Mouse (Mus musculus) G1E (cell line): ENCODE measurements around the gene Skap1. TPM values are rescaled to one million over a fixed set of nuclear protein-coding genes. Genes with fewer than 3 reads are reported as not detected.

ENCODE experiments used
- ATAC-seq: 2 replicates; pipeline ENCODE4 v1.8.0; 2016; ENCODE audit warnings: mild to moderate bottlenecking; ENCODE audit not compliant: insufficient number of reproducible peaks, poor library complexity, low FRiP score, severe bottlenecking; ENCODE audit errors: extremely low read depth
- DNase-seq: peaks from one replicate; pipeline ENCODE4 v3.0.0; 2012; ENCODE audit warnings: low spot score
- H3K27me3 ChIP-seq: 2 replicates; pipeline ENCODE4 v1.6.1; 2012; ENCODE audit warnings: mild to moderate bottlenecking, low read length, inconsistent platforms; ENCODE audit not compliant: insufficient read depth
- H3K36me3 ChIP-seq: replicated peaks from 2 replicates; pipeline ENCODE3; 2012; ENCODE audit warnings: mild to moderate bottlenecking, inconsistent platforms
- H3K4me1 ChIP-seq: 2 replicates; pipeline ENCODE4 v1.6.1; 2012; ENCODE audit warnings: low read depth, low read length, inconsistent platforms, mixed read lengths; ENCODE audit not compliant: insufficient read depth
- H3K4me3 ChIP-seq: 2 replicates; pipeline ENCODE4 v1.5.1; 2012; ENCODE audit warnings: low read depth, mild to moderate bottlenecking, inconsistent platforms, low read length, moderate library complexity, mixed read lengths
- H3K9me3 ChIP-seq: replicated peaks from 2 replicates; pipeline ENCODE4 v1.6.1; 2012; ENCODE audit warnings: inconsistent platforms
- CTCF ChIP-seq: IDR thresholded peaks from 2 replicates; pipeline ENCODE4 v1.5.1; 2012; ENCODE audit warnings: low read depth, low read length, inconsistent platforms, mixed read lengths
- GATA1 ChIP-seq: IDR thresholded peaks from 2 replicates; pipeline ENCODE4 v1.6.1; 2012; ENCODE audit warnings: borderline replicate concordance, low read length, inconsistent platforms, mixed read lengths
- GATA2 ChIP-seq: IDR thresholded peaks from 2 replicates; pipeline ENCODE4 v1.6.1; 2012; ENCODE audit warnings: low read depth, low read length, inconsistent platforms, borderline replicate concordance
- POLR2AphosphoS5 ChIP-seq: IDR thresholded peaks from 2 replicates; pipeline ENCODE4 v1.6.1; 2012; ENCODE audit warnings: low read depth, low read length, inconsistent platforms; ENCODE audit not compliant: insufficient replicate concordance
- TAL1 ChIP-seq: conservative IDR thresholded peaks from 2 replicates; pipeline ENCODE4 v1.6.1; 2012; ENCODE audit warnings: low read depth, low read length, inconsistent platforms, mixed read lengths
- polyA plus RNA-seq: library from polyadenylated mRNA; stranded (reverse); fragments of >175 nt; gene quantifications from 2 replicates; pipeline ENCODE4 v1.2.3, GENCODE M21; 2012
- total RNA-seq, 2 experiments: library from RNA; stranded (forward) in 1 of 2; stranded (reverse) in 1 of 2; fragments of 200-1000 nt in 1 of 2; fragments of >200 nt in 1 of 2; fragmentation: Nextera tagmentation in 1 of 2; gene quantifications; 2 replicates each; pipeline ENCODE4 v1.2.3; 2014 to 2017

Skap1 gene
- total and polyA plus RNA-seq, 3 experiments: 0.55 TPM; not detected in 2

DNA sequence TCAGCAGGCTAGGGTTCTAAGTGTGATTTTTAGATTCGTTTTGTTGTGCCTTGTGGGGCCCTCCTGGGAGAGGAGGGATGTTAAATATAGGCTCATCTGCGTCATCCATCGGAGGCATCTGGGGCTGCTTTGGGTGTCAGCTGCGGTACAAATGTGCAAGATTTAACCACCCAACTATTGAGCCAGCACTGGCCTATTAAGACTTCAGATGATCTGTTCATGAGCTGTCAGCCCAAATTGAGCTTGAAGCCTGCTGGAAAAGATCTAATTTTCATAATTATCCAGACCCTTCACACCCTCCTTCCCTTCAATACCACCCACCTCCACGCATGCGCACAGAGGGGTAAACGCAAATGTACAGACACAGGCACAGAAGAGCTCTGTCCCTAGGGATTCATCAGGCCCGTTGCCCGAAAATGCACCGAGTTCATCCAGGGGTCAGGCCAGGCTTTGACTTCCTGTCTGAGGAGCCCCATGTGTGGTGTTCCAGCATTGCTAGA is 181.2 kb downstream of the Skap1 start:
- no peaks in the 10 kb centered on the region for H3K36me3 ChIP-seq
- TF ChIP-seq GATA1 (no peak), CTCF (no peak), TAL1 (no peak), POLR2AphosphoS5 (no peak), GATA2 (no peak)
- no peaks in the 10 kb centered on the region for H3K9me3 ChIP-seq
- ATAC-seq (no peak), DNase-seq (no peak)
- H3K4me1 ChIP-seq: no peaks in the 10 kb centered on the region
- H3K4me3 ChIP-seq: no peak overlapping the region
- 0 out of 2 replicates have a peak, but pooled peaks cover 2% of the 10 kb centered on the region for H3K27me3 ChIP-seq

DNA sequence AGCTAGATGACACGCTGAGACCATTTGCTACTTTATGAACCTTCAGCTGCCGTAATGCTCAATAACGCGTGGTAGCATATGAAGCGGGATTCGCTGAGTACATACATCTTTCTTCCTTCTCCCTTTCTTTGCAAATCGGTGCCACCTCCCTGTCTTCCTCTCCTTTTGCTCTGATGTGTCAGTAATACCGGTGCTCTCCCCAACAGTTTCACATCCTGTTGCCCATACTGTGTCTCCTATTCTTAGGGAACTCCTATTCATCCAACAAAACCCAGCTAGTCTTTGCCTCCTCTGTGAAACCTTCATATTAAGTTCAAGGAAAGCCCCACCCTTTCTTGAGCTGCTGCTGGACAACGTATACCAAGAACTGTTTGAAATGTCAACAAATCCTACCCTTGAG is 187.5 kb downstream of the Skap1 start:
- ATAC-seq (no peak), DNase-seq (no peak)
- H3K9me3 ChIP-seq: no peaks in the 10 kb centered on the region
- no peaks in the 10 kb centered on the region for H3K36me3 ChIP-seq
- TF ChIP-seq GATA2 (no peak), POLR2AphosphoS5 (no peak), GATA1 (no peak), TAL1 (no peak), CTCF (no peak)
- H3K27me3 ChIP-seq: 0 out of 2 replicates have a peak, but pooled peaks cover 4% of the 10 kb centered on the region
- H3K4me1 ChIP-seq: no peaks in the 10 kb centered on the region
- H3K4me3 ChIP-seq: no peak overlapping the region

DNA sequence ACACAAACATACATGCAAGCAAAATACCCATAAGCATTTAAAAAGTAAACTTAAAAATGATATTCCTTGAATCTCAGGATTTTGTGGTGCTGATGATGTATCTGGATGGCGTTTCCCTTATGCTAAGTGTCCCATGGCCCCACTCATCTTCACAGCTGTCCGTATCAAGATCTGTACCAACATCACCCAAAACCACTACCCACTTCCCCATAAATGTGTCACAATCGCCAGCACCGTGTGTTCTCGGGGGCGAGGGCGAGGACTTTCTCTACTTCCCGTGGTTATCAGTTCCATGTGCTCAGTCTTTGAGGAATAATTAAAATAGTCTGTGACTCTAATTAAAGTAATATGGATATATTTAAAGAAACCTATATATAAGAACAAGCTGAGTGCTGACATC is 189.5 kb downstream of the Skap1 start:
- Histone ChIP-seq H3K9me3 (no peaks in the 10 kb centered on the region), H3K36me3 (no peaks in the 10 kb centered on the region), H3K27me3 (0 out of 2 replicates have a peak, but pooled peaks cover 4% of the 10 kb centered on the region), H3K4me3 (no peak overlapping the region), H3K4me1 (no peaks in the 10 kb centered on the region)
- DNase-seq: no peak
- ATAC-seq: no peak
- TF ChIP-seq GATA2 (no peak), CTCF (no peak), TAL1 (no peak), GATA1 (no peak), POLR2AphosphoS5 (no peak)

DNA sequence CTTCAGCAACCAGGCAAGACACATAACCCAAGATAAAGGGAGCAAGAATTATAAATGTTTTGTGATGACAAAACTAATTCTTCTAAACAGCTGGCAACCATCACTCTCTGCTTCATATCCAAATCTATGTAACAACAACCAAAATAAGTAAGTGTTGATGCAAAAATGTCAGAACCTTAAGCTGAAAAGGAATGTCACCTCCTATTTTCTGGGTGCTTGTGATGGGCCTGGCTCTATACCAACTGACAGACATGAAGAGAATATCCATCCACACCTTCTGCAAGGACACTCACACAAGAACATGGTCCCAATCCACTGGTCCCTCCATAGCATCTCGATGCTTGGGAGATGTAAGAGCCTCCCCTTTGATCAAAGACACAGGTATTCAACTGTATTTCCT is 194.0 kb downstream of the Skap1 start:
- H3K4me1 ChIP-seq: no peaks in the 10 kb centered on the region
- TF ChIP-seq CTCF (no peak), GATA2 (no peak), TAL1 (no peak), POLR2AphosphoS5 (no peak), GATA1 (no peak)
- H3K27me3 ChIP-seq: 0 out of 2 replicates have a peak, but pooled peaks cover 2% of the 10 kb centered on the region
- H3K9me3 ChIP-seq: no peaks in the 10 kb centered on the region
- no peak for DNase-seq
- H3K36me3 ChIP-seq: no peaks in the 10 kb centered on the region
- H3K4me3 ChIP-seq: no peak overlapping the region
- ATAC-seq: no peak

GRCm38 (mm10) chr11:96666924-96667323 is 202.5 kb downstream of the Skap1 start:
- no peaks in the 10 kb centered on the region for H3K4me1 ChIP-seq
- DNase-seq (no peak), ATAC-seq (no peak)
- peaks cover 11% of the 10 kb centered on the region for H3K27me3 ChIP-seq
- TF ChIP-seq CTCF (no peak), POLR2AphosphoS5 (no peak), TAL1 (no peak), GATA1 (no peak), GATA2 (no peak)
- no peaks in the 10 kb centered on the region for H3K9me3 ChIP-seq
- H3K36me3 ChIP-seq: no peaks in the 10 kb centered on the region
- no peak overlapping the region for H3K4me3 ChIP-seq

- TF ChIP-seq TAL1 (no peak), GATA2 (no peak), POLR2AphosphoS5 (no peak), CTCF (no peak), GATA1 (no peak)
- no peak overlapping the region for H3K4me3 ChIP-seq
Measured at GRCm38 (mm10) chr11:96668367-96668766, 204.0 kb downstream of the Skap1 start.

More at GRCm38 (mm10) chr11:96668367-96668766, 204.0 kb downstream of the Skap1 start:
- no peak for DNase-seq
- H3K36me3 ChIP-seq: no peaks in the 10 kb centered on the region
- no peaks in the 10 kb centered on the region for H3K4me1 ChIP-seq
- no peak for ATAC-seq
- H3K27me3 ChIP-seq: peaks cover 14% of the 10 kb centered on the region
- no peaks in the 10 kb centered on the region for H3K9me3 ChIP-seq
